Mouse (Mus musculus): Measurements from ENCODE around the gene Xpa. TPM values are rescaled to one million over a fixed set of nuclear protein-coding genes. Genes with fewer than 3 reads are reported as not detected.

Gene Xpa
- 29.0 and 29.1 TPM in 2 replicates for polyA plus RNA-seq (2015; fragmentation: Nextera tagmentation; extraction: Ambion mirVana)

DNA sequence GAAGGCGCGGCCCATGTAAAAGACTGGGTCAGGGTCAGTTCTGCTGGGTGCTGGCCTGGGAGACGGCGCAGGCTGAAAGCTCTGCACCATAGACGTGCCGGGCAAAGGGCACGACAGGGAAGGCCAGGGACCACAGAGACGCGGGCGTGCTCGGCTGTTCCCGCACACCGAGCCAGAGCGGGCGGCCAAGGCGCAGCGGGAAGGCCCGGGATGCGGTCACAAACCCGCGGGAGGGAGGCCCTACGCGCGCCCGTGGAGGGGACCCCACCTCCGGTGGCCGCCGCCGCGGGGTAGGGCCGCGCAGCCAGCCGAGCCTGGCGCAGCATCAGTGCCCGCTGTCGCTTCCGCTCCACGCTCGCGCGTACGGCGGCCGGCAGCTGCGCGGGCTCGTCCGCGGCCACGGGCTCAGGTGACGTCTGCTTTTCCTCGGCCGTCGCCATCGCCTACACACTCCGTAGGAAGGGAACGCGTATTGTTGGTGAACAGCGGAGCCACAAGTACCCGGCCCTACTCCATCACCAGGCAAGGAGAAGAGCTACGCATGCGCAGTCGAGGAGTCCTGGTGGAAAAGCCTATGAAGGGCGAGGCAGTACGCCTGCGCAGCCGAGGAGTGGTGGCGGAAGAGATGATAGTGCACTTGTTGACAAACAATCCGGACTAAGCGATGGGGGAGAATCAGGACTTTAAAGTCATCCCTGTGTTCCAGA is at the start of gene Xpa:
Xpa (minus strand) TSS at position 531 of the 707 bp plus-strand sequence.
- WGBS = under 1% methylated on average over 68 of the region's 70 CpGs
- H3K27me3 ChIP-seq (replicated peaks; ENCODE audit: control insufficient read depth, insufficient read depth, low read length) = peaks cover 7% of the 10 kb centered on the region; the same call in 1 of the 2 replicates
- peak within 1 kb of the TSS; percentile 81 for H3K9ac ChIP-seq (ENCODE audit: low read depth, low read length)
- ATAC-seq = peak; percentile 85
- 0 out of 2 replicates have a peak, but pooled peaks cover 3% of the 10 kb centered on the region for H3K4me1 ChIP-seq (replicated peaks; ENCODE audit: control insufficient read depth, insufficient read depth, low read length)
- no peaks in the 10 kb centered on the region for H3K9me3 ChIP-seq (ENCODE audit: control insufficient read depth)
- H3K4me2 ChIP-seq (replicated peaks; ENCODE audit: low read depth) = peak within 1 kb of the TSS; percentile 75
- TF ChIP-seq CTCF (IDR thresholded peaks at IDR 0.05; ENCODE audit: low read depth) = no peak
- peak within 1 kb of the TSS; percentile 75 for H3K27ac ChIP-seq (ENCODE audit: low read depth, low read length)
- peaks cover 7% of the 10 kb centered on the region for H3K36me3 ChIP-seq (ENCODE audit: control insufficient read depth, insufficient read depth)
- H3K4me3 ChIP-seq (ENCODE audit: low read depth, low read length) = peak within 1 kb of the TSS; percentile 95

DNA sequence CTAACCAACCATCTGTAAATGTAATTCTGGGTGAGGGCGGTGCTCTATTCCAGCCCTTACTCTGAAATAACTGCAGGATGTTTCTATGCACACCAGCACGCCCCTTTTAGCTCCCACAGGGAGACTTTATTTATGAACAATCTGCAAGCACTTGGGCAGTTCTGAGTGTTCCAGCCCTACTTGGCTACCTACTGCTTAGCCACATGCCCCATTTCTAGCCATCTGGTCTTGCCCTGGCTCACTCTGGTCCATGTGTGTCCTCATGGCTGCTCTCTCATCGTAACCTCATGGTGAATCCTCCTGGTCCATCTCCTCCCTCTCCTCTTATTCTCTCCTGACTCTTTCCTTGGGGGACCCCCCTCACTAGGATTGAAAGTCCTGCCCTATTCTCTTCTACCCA is 39.8 kb upstream of the Xpa start:
- ATAC-seq = no peak
- no peak for TF ChIP-seq CTCF (IDR thresholded peaks at IDR 0.05; ENCODE audit: low read depth)

DNA sequence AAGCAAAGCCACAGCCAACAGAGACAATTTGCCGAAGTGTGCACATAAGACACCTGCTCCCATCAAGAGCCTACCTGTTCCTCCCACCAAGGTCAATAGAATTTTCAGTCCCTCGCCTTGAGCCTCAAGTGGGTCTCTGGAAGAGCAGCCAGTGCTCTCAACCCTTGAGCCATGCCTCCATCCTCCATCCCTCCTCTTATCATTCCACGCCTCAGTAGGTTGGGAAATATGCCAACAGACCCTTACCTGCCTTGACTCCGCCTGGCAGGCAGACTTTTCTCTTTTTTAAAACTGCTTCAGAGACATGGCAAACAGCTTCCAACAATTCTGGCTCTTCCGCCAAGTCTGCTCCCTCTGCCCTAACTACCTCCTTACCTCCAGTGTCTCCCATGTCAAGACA is 38.6 kb upstream of the Xpa start:
- no peak for ATAC-seq

More for the DNA sequence above, 39.8 kb upstream of the Xpa start:
- WGBS = 94% methylated on average over 3 of the region's 3 CpGs
- Histone ChIP-seq H3K27me3 (replicated peaks; ENCODE audit: control insufficient read depth, insufficient read depth, low read length) (no peaks in the 10 kb centered on the region), H3K36me3 (ENCODE audit: control insufficient read depth, insufficient read depth) (no peaks in the 10 kb centered on the region), H3K27ac (ENCODE audit: low read depth, low read length) (no peak overlapping the region), H3K4me1 (replicated peaks; ENCODE audit: control insufficient read depth, insufficient read depth, low read length) (no peaks in the 10 kb centered on the region), H3K9ac (ENCODE audit: low read depth, low read length) (no peak overlapping the region), H3K9me3 (ENCODE audit: control insufficient read depth) (no peaks in the 10 kb centered on the region), H3K4me2 (replicated peaks; ENCODE audit: low read depth) (no peak overlapping the region), H3K4me3 (ENCODE audit: low read depth, low read length) (no peak overlapping the region)

DNA sequence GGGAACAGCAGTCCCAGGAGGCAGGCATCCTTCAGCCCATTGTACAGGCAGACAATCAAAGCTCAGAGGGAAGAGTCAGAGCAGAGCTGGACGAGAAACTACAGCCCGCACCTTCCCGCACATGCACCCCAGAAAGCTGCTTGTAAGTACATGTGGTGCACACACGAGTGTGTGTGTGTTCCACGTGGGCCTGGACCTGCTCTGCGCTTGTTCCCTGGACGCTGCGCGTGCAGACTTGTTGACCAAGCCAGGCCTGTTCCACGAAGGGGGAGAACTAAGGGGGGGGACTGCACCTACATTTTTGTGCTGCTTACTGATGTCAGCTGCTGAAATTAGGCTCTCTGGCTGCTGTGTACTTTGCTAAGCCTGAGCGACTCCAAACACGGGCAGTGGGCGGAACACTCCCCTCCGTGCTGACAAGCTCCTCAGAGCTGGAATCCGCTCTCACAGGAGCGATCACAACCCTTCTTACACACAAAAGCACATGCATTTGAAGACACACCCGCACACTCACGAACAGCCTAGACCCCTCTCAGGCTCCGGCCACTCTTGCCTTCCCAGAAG is 30.9 kb upstream of the Xpa start:
- H3K27me3 ChIP-seq (replicated peaks; ENCODE audit: control insufficient read depth, insufficient read depth, low read length) = no peaks in the 10 kb centered on the region
- H3K36me3 ChIP-seq (ENCODE audit: control insufficient read depth, insufficient read depth) = no peaks in the 10 kb centered on the region
- no peak overlapping the region for H3K4me2 ChIP-seq (replicated peaks; ENCODE audit: low read depth)
- WGBS = 46% methylated on average over 19 of the region's 19 CpGs
- H3K4me3 ChIP-seq (ENCODE audit: low read depth, low read length) = no peak overlapping the region
- no peak for ATAC-seq
- no peak overlapping the region for H3K27ac ChIP-seq (ENCODE audit: low read depth, low read length)
- TF ChIP-seq CTCF (IDR thresholded peaks at IDR 0.05; ENCODE audit: low read depth) = no peak
- H3K9me3 ChIP-seq (ENCODE audit: control insufficient read depth) = no peaks in the 10 kb centered on the region
- H3K9ac ChIP-seq (ENCODE audit: low read depth, low read length) = no peak overlapping the region
- H3K4me1 ChIP-seq (replicated peaks; ENCODE audit: control insufficient read depth, insufficient read depth, low read length) = no peaks in the 10 kb centered on the region

More for the DNA sequence above, 38.6 kb upstream of the Xpa start:
- no peak overlapping the region for H3K4me3 ChIP-seq (ENCODE audit: low read depth, low read length)
- no peak overlapping the region for H3K27ac ChIP-seq (ENCODE audit: low read depth, low read length)
- no peaks in the 10 kb centered on the region for H3K9me3 ChIP-seq (ENCODE audit: control insufficient read depth)
- no peak overlapping the region for H3K4me2 ChIP-seq (replicated peaks; ENCODE audit: low read depth)
- WGBS = 82% methylated on average over 5 of the region's 5 CpGs
- no peaks in the 10 kb centered on the region for H3K36me3 ChIP-seq (ENCODE audit: control insufficient read depth, insufficient read depth)
- no peak for TF ChIP-seq CTCF (IDR thresholded peaks at IDR 0.05; ENCODE audit: low read depth)
- no peaks in the 10 kb centered on the region for H3K27me3 ChIP-seq (replicated peaks; ENCODE audit: control insufficient read depth, insufficient read depth, low read length)
- H3K4me1 ChIP-seq (replicated peaks; ENCODE audit: control insufficient read depth, insufficient read depth, low read length) = no peaks in the 10 kb centered on the region
- no peak overlapping the region for H3K9ac ChIP-seq (ENCODE audit: low read depth, low read length)

DNA sequence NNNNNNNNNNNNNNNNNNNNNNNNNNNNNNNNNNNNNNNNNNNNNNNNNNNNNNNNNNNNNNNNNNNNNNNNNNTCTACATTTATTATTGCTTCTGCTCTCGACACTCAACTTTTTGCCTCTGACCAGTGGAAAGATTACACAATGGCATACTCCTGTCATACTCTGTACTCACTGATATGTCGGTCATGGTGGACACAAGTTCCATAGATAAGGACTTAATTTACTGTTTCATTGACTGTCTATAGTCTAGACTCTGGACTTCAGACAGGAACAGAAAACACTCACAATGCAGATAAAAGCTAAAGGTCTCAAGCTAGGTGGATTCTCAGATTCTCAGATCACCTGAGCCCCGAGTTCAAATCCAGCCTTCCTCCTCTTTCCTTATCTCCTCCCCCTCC is 25.0 kb upstream of the Xpa start:
- no peaks in the 10 kb centered on the region for H3K36me3 ChIP-seq (ENCODE audit: control insufficient read depth, insufficient read depth)

DNA sequence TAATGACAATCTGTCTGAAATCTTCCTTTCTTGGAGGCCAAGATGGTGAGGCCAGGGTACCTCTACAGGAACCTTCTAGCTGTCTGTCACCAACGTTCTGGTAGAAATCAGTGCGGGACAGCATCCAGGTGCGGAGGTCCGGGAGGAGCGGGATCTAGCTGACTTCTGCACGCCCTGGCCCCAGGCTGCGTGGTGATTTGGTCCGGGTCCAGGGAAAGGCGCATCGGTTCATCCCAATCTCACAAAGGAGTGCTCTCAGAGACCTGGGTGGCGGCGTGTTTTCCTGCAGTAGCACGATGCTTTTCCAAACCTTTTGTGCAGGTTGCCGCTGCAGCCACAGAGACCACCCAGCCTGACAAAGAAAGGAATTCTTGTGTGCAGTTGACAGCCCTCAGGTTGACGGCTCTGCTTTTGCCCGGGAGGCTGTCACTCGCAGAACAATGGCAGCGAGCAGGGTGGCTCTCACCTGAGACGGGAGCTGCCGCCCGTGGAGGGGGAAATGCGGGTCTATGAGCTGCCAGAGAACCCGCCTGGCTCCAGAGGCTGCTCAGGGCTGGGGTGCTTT is 6.5 kb upstream of the Xpa start:
- no peak overlapping the region for H3K4me3 ChIP-seq (ENCODE audit: low read depth, low read length)
- no peak for TF ChIP-seq CTCF (IDR thresholded peaks at IDR 0.05; ENCODE audit: low read depth)

More for the DNA sequence above, 25.0 kb upstream of the Xpa start:
- Histone ChIP-seq H3K9me3 (ENCODE audit: control insufficient read depth) (no peaks in the 10 kb centered on the region), H3K4me1 (replicated peaks; ENCODE audit: control insufficient read depth, insufficient read depth, low read length) (no peaks in the 10 kb centered on the region), H3K4me3 (ENCODE audit: low read depth, low read length) (no peak overlapping the region), H3K27ac (ENCODE audit: low read depth, low read length) (no peak overlapping the region), H3K27me3 (replicated peaks; ENCODE audit: control insufficient read depth, insufficient read depth, low read length) (no peaks in the 10 kb centered on the region), H3K4me2 (replicated peaks; ENCODE audit: low read depth) (no peak overlapping the region), H3K9ac (ENCODE audit: low read depth, low read length) (no peak overlapping the region)
- 50% methylated on average over 3 of the region's 3 CpGs for WGBS
- no peak for TF ChIP-seq CTCF (IDR thresholded peaks at IDR 0.05; ENCODE audit: low read depth)
- peak; percentile 65; the same call in 1 of the 2 replicates for ATAC-seq

More for the DNA sequence above, 6.5 kb upstream of the Xpa start:
- H3K36me3 ChIP-seq (ENCODE audit: control insufficient read depth, insufficient read depth) = no peaks in the 10 kb centered on the region
- H3K4me1 ChIP-seq (replicated peaks; ENCODE audit: control insufficient read depth, insufficient read depth, low read length) = no peaks in the 10 kb centered on the region
- no peak overlapping the region for H3K27ac ChIP-seq (ENCODE audit: low read depth, low read length)
- H3K27me3 ChIP-seq (replicated peaks; ENCODE audit: control insufficient read depth, insufficient read depth, low read length) = peaks cover 19% of the 10 kb centered on the region; the same call in 1 of the 2 replicates
- H3K9me3 ChIP-seq (ENCODE audit: control insufficient read depth) = 0 out of 2 replicates have a peak, but pooled peaks cover 3% of the 10 kb centered on the region
- H3K9ac ChIP-seq (ENCODE audit: low read depth, low read length) = no peak overlapping the region
- peak overlapping the region; percentile 53 for H3K4me2 ChIP-seq (replicated peaks; ENCODE audit: low read depth)
- WGBS = 6% methylated on average over 23 of the region's 23 CpGs
- 0 out of 2 replicates have a peak, but pooled peaks have one; percentile 19 for ATAC-seq

Measured in intestine, postnatal 0 days (tissue).